Mouse (Mus musculus): ENCODE results near the gene Adgrl3.

DNA sequence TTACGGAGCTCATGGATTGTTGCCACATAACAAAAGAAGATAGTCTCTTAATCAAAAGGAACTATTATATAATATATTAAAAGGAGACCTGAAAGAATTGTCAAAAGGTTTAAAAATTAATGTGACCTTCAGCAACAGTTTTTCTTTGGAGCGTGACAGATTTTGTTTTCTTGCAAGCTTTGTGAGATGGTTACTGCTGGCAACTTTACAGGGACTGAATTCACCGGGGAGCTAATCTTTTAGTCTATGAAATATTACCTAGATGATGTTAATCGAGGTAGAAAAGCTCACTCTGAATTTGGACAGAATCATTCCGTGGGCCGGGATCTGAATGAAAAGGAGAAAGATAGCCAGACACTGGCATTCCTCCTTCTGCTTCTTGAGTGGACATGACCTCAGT lies 850.4 kb downstream of the Adgrl3 start:
- TF ChIP-seq EP300 (IDR thresholded peaks at IDR 0.05; ENCODE audit: insufficient read depth, low read depth, low read length) (no peak), CTCF (IDR thresholded peaks at IDR 0.05) (no peak)

Data from heart, adult 2 months (tissue).